Mouse (Mus musculus): ENCODE data around the gene Hepacam2. TPM values are rescaled to one million over a fixed set of nuclear protein-coding genes. Genes with fewer than 3 reads are reported as not detected.
A peak's percentile ranks its signal among the peaks of the same experiment; 100 is the strongest.
"Not testable (repeated sequence)": the region's sequence is repeated elsewhere in the genome, so short reads cannot be mapped to it uniquely, and the experiment has no call there.

Gene Hepacam2
- total RNA-seq, 2 experiments from 2014 or later: not detected

DNA sequence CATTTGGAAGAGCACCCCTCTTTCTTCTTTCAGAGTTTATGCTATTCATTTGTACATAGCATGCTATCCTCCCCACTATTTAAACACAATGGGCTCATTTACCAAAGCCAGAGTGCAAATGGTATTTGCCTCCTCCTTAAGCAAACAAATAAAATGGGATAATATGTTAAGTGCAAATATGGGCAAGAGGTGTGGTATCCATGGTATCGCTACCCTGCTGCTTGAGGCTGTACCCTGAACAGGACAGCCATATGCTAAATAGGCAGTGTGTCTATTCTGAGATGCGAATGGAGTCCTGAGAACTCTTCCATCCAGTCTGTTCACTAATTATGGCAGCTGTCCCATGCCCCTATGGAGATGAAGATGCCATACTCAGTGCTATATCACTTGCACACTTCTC lies 27.4 kb downstream of the Hepacam2 start:
- no peak for ATAC-seq (replicated peaks; ENCODE audit: poor library complexity, severe bottlenecking)

DNA sequence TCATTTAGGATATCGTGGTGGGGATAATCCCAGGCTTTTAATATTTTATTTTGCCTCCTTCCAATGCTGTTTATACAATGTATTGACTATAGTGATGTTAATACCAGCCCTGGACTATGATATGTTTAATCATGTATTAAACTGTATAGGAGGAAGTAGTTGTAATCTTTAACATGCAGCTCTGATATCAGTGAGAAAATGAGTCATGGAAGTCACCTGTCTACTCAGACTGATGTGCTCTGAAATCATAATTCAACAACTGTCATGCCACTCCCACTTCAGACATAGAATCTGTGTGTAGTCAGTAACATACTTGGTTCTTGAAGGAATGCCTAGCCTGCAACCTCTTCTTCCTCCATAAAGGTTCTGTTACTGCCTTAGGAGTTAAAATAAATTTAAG lies 29.5 kb downstream of the Hepacam2 start:
- no peak for ATAC-seq (replicated peaks; ENCODE audit: poor library complexity, severe bottlenecking)

DNA sequence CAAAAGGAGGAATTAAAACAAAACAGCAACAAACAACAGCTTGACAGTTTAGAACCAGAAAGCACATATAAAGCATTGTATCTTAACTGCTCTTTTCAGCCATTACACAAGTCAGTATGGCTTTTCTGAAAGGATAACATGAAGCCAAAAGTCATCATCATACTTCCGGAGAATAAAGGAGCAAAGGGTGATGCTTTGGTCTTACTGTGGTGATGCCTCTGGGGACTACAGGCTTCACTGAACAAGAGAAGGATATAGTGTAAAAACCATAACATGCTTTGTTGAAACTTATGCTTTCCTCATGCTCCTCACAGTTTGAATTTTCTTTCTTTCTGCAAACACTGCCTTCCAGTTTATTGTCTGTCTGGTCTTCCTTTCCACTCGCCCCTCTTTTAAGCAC lies 34.5 kb downstream of the Hepacam2 start:
- ATAC-seq (replicated peaks; ENCODE audit: poor library complexity, severe bottlenecking): no peak

DNA sequence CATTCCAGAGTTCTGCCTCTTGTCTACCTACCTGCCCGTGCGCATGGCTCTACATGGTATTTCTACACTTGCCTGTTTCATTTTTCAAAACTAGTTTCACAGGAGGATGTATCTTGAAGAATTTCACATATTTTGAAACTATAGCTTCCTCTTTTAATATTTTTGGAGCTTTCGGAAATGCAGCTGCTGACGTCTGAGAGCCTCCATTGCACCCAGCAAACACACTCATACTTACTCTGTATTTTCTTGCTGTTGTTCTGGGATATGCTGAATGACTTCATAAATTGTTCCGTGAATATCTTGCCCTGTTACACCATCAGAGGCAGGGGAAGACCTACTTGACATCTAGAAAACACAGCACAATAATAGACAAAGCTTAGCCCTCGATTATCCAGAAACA lies 35.1 kb downstream of the Hepacam2 start:
- ATAC-seq (replicated peaks; ENCODE audit: poor library complexity, severe bottlenecking): peak; percentile 83

DNA sequence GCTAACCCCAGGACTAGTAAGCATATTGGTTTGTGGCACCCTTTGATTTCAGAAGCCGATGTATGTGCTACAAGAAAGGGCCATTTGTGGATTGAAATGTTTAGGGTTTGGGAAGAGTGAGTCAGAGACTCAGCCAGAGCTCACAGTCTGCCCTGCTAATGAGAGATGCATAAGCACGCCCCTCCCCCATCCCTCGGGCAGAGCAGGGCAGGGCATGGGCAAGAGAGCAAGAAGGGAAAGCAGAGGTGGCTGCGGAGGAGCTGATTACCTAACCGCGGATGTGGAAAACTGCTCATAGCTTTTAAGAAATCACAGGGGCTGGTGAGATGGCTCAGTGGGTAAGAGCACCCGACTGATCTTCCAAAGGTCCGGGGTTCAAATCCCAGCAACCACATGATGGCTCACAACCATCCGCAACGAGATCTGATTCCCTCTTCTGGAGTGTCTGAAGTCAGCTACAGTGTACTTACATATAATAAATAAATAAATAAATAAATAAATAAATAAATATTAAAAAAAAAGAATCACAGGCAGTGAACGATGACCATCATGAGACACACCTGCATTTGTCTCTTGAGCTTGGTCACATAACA lies 42.1 kb downstream of the Hepacam2 start:
- ATAC-seq (replicated peaks; ENCODE audit: poor library complexity, severe bottlenecking): 0 out of 2 replicates have a peak, but pooled peaks have one; percentile 30

DNA sequence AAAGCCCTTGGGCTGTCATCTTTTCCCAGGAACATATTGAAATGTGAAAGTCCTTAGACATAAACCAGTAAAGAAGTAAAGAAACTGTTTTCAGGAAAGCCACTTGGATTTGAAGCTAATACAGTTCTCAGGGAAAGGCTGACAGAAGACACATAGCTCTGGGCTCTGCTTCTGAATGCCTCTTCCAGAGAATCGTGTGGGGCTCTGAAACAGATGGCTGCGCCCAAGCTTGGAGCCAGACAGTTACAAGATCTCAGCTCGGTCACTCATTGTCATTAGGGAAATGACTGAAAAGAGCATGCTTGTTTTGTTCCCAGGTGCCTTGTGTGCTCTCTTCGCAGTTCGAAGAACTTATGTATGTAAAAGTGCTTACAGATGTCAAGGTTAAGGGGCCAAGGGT lies 43.7 kb downstream of the Hepacam2 start:
- no peak for ATAC-seq (replicated peaks; ENCODE audit: poor library complexity, severe bottlenecking)

DNA sequence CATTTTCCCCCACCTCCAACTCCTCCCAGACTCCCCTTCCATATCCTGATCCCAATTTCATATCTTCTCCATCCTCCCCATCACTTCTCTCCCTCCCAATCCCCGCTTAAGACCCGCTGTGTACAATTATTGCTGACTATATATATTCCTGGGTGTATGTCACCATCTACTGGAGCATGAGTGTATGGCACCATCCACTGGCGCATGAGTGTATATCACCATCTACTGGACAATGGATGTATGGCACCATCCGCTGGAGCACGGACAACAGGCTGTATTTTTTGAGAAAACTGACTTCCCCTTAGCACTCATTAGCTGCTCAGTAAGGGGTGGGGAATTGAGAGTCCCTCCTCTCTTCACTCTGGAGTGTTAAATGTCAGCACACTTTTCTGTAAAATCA lies 50.7 kb downstream of the Hepacam2 start:
- peak; percentile 100 for ATAC-seq (replicated peaks; ENCODE audit: poor library complexity, severe bottlenecking)

DNA sequence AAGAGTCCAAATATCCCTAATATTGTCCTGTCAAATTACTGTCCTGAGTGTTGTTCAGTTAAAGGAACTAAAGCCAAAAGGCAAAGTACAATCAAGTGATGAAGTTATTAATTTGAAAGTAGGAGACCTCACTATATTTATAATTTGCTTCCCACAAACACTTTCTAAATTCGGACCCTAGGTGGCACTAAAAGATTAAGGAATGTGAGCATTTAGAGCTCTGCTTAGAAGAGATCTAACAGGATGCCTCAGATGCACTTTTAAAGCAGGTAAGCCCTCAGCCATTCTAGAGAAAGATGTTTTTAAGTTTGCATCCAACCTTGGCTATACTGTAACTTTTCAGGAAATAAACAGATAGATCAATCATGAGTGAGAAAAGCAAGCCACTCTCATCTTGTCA lies 54.2 kb downstream of the Hepacam2 start:
- ATAC-seq (replicated peaks; ENCODE audit: poor library complexity, severe bottlenecking): no peak

DNA sequence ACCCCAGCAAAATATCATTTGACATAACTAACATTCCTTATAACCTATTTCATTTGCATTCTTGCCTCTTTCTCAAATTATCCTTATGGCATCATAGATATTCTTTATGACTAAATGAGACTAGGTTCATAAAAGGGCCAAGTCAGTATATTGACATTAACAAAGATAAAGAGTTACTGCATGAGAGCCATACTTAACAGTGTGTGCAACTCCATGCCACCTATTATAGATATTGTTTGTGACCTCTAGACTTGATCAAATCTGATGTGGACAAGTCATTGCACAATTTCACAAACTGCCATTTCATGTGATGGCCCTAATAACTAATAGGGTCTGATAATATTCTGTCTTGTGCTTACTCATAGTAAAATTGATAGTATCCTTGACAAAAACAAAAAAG lies 62.0 kb downstream of the Hepacam2 start:
- no peak for ATAC-seq (replicated peaks; ENCODE audit: poor library complexity, severe bottlenecking)

DNA sequence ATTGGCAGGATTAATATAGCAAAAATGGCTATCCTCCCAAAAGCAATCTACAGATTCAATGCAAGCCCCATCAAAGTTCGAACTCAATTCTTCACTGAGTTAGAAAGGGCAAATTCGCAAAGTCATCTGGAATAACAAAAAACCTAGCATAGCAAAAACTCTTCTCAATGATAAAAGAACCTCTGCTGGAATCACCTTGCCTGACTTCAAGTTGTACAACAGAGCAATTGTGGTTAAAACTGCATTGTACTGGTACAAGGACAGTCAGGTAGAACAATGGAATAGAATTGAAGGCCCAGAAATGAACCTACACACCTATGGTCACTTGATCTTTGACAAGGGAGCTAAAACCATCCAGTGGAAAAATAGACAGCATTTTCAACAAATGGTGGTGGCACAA lies 67.1 kb downstream of the Hepacam2 start:
- not testable (repeated sequence) for ATAC-seq (replicated peaks; ENCODE audit: poor library complexity, severe bottlenecking)

DNA sequence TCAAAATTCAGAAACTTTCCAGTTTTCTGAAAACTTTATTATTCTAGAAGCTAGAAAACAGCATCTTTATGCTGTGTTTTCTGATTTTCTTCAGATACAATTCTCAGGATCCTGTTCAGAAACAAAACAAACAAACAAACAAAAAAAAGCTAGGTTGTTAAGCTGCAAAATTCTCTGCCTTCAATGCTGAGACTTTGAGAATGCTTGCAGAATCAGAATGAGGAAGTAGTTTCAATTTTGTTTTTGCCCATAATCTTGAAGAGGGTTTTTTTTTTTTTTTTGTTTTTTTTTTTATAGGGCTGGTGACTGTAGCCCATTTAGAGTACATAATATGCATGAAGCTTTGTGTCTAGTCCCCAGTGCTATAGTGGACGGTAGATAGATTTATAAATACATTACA lies 71.1 kb downstream of the Hepacam2 start:
- peak; percentile 45 for ATAC-seq (replicated peaks; ENCODE audit: poor library complexity, severe bottlenecking)

DNA sequence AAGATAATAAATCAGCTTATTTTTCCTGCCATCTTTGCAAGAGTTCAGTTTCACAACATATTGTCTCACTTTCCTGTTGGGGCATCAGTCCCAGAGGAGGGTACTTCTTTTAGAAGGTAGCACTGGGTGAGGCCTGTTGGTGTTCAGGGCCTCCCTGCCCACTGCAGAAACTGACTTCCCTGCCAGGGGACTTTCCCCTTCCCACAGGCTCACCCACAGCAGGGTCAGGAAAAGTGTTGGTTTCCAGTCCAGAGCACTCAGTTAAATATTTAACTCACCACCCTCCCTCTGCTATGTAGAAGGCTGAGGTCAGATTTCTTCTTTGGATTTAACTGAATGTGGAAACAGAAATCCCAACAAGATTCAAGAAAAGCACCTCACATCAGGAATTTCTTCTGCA lies 72.8 kb downstream of the Hepacam2 start:
- ATAC-seq (replicated peaks; ENCODE audit: poor library complexity, severe bottlenecking): peak; percentile 70

DNA sequence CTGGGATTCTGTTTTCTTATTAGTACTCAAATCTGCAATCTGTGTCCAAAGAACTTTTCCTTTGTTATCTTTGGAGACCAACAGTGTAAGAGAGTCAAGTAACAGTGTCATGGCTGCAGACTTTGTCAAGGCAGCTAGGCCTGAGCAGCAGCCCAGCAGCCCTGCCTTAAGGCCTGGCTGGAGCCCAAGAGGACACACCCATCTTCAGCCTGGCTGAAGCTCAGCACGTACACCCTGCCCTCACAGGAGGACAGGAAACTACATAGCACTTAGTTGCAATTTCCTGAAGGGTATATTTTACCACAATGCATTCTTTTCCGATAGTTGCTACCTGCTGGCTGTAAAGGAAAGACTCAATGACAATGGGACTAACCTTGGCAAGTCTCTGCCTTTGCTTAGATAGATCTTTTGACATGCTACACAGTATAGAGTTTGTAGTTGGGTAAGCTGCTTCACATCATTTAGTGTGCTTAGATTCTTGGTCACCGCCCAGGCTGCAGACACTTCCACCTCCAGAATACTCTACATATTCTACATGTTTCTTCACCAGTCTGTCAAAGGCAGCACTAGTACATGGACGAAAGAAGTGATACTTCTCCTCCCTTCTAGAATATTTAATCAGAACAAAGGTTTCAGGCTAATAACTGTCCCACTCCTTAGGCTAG lies 73.4 kb downstream of the Hepacam2 start:
- ATAC-seq (replicated peaks; ENCODE audit: poor library complexity, severe bottlenecking): peak; percentile 74

Other genes with a start within 250 kb of the Hepacam2 start
- gene Samd9l, start 98.7 kb downstream of the Hepacam2 start, total RNA-seq (2014; fragmentation: Nextera tagmentation): 1.6 and 3.2 TPM in 2 replicates
- 12.3 and 12.8 TPM in 2 replicates for gene Samd9l, start 98.7 kb downstream of the Hepacam2 start, total RNA-seq (2017)
- 29.3 and 37.3 TPM in 2 replicates for gene Vps50, start 84 bp upstream of the Hepacam2 start, total RNA-seq (2014; fragmentation: Nextera tagmentation)
- gene Vps50, start 84 bp upstream of the Hepacam2 start, total RNA-seq (2017): 43.4 and 51.6 TPM in 2 replicates

All from granulocyte monocyte progenitor cell, adult 5-6 weeks (primary cell).